Mouse (Mus musculus): ENCODE results near the gene Tmed11.
"Not testable (repeated sequence)": the region's sequence is repeated elsewhere in the genome, so short reads cannot be mapped to it uniquely, and the experiment has no call there.

Tmed11 gene

DNA sequence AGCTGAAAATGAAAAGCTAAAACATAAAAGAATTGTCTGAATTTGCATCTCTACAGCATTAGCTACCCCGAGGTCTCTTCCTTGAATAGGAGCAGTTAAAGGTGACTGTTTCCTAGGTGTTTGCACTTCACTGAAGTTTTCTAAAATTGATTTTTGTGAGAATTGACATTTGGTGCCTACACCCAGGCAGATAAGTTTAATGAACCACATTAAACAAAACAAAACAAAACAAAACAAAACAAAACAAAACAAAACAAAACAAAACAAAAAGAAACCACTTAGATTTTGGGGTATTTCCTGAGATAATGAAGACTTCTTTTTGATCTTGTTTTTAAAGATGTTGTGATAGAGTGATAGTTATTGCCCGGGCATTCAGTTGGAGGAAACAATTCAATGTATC is at the start of gene Tmed11:
Gene Tmed11, minus strand, starts transcription at position 101 of the 400 bp plus-strand sequence.
- DNase-seq, result not testable (repeated sequence)

DNA sequence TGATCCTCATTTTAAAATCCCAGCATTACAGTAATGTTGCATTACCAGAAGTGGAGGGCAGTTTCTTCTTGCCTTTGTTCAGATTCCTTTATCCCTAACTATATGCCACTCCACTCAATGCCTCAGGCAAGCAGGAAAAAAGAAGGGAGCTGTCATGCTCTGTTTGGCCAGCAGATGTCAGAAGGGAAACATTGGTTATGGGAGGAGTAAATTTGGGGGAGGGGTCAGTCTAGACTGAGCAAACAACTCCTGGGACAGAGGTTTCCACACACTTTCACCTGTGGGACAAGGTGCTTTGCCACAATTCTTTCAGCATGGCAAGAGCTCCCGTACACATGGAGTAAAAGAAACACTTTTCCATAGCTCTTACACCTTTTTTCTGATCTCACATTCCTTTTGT is 41.0 kb upstream of the Tmed11 start:
- DNase-seq, result peak in 1 of 2 experiments; percentile 24

DNA sequence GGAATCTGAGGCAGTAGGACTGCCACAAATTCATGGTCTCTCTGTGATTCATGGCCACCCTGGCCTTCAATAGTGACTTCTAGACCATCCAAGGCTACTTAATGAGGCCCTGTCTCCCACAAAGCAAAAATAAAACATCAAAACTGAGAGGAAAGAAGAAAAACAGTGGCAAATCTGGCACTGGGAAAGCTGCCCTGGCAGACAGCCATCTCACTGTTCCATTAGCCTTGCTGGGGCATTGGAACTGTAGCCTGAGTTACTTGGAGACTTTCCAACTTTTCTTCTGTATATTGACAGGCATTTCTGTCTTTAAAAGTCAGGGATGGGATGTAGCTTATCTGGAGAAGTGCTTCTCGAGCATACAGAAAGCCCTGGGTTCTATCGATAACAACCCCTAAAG is 28.1 kb upstream of the Tmed11 start:
- DNase-seq, result peak in 1 of 2 experiments; percentile 2

DNA sequence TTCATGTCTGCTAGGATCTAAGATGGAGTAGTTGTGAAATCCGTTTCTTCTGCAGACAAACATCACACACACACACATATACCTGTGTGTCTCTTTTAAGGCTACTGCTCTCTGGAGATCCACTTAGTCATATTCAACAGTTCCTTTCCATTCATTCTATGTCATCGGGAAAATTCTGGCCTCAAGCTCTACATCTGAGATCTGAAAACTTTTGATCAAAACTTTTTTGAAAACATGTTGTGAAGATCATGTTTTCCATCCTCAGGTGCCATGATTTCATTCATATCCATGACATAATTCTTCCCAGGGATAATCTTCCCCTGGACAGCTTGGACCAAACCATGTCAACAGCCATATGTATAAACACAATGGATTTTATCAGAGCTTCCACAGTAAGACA is 13.6 kb upstream of the Tmed11 start, which contains the start of gene Vmn2r8:
Gene Vmn2r8, minus strand, starts transcription at position 101 of the 400 bp plus-strand sequence.
- DNase-seq, result not testable (repeated sequence)

DNA sequence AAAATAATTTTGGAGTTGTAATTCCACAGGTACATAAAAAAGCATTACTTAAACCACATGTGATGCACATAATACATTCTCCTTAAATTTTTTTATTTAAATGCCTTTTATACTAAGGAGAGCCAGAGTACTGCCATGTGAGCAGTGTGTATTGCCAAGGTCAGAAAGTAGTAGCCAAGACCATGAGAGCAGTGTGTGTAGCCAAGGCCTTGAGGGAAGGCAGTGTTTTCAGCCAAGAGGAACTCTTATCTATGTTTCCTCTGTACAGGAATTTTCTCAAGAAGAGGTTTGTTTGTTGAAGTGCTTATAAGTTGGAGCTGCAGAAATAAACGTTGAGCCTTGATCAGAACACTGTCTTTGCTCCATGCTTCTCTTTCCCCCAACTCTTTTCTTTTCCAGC is 8.5 kb upstream of the Tmed11 start:
- DNase-seq, result no peak

DNA sequence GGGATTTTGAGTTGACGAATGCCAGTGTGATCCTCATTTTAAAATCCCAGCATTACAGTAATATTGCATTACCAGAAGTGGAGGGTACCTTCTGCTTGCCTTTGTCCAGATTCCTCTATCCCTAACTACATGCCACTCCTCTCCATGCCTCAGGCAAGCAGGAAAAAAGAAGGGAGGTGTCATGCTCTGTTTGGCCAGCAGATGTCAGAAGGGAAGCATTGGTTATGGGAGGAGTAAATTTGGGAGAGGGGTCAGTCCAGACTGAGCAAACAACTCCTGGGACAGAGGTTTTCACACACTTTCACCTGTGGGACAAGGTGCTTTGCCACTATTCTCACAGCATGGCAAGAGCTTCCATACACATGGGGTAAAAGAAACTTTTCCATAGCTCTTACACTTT is 4.8 kb downstream of the Tmed11 start:
- peak; percentile 1 to 6 for DNase-seq

DNA sequence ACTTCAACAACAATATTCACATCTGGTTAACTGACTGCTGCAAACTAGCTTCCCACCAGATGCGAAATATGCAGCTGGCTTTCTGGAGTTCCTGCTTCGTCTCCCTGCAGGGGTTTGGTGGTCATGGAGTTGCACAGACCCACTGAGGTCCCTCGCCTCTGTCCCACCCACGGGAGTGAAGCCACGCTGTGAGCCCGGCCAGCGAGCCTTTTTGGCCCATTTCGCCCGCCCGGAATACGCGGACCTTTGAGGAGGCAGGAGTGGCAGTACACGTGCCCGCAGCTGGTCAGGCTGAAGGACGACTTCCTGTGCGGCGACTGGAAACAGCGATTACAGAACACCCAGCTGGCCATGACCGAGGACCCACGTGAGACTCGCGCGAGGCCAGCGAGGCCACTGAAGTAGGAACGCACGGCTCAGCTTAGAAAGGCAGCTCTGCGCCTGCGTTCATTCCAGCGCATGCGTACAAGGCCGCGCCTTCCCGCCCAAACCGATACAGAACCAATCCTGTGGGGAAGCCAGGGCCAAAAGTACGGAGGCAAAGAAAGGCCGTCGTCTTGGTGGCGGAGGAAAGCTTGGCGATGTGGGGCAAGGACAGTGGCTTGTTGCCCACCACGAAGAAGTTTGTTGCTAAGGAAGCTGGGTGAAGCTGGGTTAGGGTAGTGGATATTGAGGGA is 20.4 kb downstream of the Tmed11 start, which contains the start of gene Rnf212:
Gene Rnf212, minus strand, starts transcription at position 353 of the 677 bp plus-strand sequence.
- no peak for DNase-seq

DNA sequence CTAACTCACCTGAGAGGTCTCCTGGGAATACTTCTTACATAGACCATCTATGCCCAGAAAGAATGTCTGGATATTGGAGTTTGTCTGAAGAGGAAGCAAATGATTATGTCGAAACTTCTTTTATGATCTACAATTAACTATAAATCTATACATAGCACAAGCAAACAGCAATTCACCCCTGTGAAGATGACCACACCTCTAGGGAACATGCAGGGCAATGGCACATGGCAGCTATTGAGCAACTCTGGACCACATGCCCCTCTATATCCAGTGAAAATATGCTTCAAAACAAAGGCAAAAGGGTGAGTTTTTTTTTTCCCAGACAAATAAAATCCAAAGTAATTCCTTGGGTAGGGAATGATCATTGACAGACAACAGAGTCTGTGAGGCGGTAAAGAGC is 35.2 kb downstream of the Tmed11 start:
- no peak for DNase-seq

DNA sequence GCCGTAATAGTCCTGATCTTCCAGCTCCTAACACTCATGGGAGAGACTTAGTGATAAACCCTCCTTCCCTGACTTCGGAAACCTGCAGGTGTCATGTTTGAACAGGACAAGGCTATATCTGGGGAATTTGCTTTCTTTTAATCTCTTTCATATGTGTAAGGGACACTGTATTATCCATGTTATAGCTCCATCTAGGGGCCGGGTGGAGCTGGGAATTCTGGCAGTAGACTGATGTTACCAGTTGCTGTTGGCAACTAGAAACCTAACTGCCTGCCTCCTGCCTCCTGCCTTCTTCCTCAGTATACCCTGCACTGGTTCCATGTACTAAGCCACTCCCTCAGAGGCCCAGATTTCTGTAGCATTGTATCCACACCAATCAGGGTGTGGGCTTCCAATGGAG is 36.8 kb downstream of the Tmed11 start:
- DNase-seq, result peak; percentile 17 to 51

DNA sequence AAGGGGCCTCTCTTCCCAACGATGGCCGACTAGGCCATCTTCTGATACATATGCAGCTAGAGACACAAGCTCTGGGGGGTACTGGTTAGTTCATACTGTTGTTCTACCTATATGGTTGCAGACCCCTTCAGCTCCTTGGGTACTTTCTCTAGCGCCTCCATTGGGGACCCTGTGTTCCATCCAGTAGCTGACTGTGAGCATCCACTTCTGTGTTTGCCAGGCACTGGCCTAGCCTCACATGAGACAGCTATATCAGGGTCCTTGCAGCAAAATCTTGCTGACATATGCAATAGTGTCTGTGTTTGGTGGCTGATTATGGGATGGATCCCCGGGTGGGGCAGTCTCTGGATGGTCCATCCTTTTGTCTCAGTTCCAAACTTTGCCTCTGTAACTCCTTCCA is 43.9 kb downstream of the Tmed11 start:
- DNase-seq, result not testable (repeated sequence)

DNA sequence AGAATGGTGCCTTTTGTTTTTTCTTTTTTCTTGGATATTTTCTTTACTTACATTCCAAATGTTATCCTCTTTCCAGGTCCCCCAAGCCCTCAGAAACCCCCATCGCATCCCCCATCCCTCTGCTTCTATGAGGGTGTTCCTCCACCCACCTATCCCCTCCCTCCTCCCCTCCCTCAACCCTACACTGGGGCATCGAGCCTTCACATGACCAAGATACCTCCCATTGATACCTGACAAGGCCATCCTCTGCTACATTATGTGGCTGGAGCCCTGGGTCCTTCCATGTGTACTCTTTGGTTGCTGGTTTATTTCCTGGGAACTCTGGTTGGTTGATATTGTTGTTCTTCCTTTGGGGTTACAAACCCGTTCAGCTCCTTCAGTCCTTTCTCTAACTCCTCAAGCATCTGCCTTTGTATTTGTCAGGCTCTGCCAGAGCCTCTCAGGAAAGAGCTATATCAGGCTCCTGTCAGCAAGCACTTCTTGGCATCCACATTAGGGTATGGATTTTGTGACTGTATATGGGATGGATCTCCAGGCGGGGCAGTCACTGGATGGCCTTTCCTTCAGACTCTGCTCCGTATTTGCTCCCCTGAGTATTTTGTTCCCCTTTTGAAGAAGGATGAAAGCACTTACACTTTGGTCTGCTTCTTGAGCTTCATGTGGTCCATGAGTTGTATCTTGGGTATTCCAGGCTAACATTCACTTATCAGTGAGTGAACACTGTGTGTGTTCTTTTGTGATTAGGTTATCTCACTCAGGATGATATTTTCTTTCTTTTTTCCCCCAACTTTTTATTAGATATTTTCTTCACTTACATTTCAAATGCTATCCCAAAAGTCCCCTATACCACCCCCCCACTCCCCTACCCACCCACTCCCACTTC is 44.6 kb downstream of the Tmed11 start:
- DNase-seq, result no peak

DNA sequence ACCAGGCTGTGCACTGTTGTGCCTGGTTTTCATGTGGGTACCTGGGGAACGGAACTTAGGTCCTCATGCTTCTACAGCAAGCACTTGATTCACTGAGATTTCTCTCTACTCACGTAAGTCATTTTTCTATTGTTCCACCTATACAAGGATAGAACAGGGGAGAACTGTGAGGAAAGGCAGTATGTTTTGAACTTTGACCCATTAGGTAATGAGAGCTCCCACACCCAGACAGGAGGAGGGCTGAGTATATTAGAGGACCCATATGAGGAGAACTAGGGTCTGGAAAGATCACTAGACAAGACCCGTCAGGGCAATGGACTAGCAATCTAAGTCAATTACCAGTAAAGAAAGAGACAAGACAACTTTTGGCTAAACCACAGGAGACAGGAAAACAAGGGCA is 50.5 kb downstream of the Tmed11 start:
- DNase-seq, result no peak

DNA sequence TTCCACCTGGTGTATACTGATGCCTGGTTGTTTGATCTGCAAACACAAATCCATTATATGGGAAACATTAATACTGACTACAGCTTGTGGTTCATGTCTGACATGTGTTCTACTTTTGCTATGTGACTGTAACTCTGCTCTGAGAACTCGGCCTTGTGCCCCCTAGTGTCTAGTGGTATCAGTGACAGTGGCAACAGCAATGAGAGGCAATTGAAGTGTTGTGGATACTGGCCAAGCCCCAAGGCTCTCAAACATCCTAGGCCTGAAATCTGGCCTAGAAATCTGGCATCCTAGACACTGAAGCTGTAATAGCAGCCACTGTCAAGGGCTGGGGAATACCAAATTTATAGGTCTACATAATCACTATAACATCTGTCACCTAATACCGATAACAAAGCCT is 51.3 kb downstream of the Tmed11 start:
- no peak for DNase-seq

DNA sequence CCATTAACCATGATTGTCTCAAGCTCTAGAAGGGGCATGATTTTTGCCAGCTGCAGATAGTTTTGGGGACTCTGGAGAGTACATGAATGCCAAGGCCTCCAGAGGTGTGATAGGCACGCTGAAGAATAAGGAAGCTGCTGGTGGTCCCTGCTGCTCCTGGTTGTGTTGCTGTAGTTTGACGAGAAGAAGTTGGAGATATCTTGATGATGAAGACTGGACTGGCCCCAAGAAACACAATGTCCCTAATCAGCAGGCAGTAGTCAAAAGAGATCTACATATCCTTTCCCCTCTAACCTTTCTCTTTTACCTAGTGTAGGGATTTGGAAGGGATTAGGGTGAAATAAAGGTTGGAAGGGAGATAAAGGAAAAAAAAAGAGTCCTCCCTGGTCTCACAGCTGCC is 52.6 kb downstream of the Tmed11 start:
- DNase-seq, result no peak

DNA sequence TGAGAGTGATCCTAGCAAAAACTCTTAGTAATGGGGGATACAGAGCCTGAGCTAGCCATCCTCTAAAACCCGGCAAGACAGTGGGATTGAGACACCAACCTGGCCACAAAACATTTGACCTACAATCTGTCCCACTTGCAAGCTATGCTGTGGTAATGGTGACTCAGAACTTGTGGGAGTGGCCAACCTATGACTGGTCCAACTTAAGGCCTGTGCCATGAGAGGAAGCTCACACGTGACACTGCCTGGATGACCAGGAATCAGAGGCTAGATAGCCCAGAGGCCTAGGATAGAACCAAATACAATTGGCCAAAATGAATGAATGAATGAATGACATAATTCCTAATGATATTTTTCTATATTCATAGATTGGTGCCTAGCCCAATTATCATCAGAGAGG is 53.3 kb downstream of the Tmed11 start:
- DNase-seq, result no peak

DNA sequence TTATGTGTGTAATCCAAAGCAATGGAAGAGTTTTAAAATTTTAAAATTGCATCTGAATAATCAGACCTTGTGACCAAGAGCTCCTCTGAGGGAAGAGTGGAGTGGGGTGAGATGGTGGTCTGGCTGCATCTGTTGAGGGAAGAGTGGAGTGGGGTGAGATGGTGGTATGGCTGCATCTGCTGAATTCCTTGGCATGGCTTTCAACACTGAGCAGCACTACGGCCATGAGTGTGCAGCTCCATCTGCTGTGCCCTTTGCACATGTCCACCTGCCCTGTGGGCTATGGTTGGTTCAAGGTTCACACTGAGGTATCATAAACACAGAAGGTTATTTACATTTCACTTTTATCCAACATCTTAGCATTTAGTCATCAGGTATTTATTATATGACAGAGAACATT is 67.7 kb downstream of the Tmed11 start:
- no peak for DNase-seq
